Mouse (Mus musculus) heart, postnatal 4 days (tissue): ENCODE data around the gene Wrap53. TPM values are rescaled to one million over a fixed set of nuclear protein-coding genes. Genes with fewer than 3 reads are reported as not detected.

Experiments
- DNase-seq: peaks from one replicate; pipeline ENCODE4 v3.0.0; 2021
- total RNA-seq, 2 experiments: library from RNA; stranded (reverse); gene quantifications; 2 replicates each; pipeline ENCODE4 v1.2.3; 2021

Wrap53 gene
- total RNA-seq, 2 experiments from 2014 or later = 5.8 to 7.0 TPM

DNA sequence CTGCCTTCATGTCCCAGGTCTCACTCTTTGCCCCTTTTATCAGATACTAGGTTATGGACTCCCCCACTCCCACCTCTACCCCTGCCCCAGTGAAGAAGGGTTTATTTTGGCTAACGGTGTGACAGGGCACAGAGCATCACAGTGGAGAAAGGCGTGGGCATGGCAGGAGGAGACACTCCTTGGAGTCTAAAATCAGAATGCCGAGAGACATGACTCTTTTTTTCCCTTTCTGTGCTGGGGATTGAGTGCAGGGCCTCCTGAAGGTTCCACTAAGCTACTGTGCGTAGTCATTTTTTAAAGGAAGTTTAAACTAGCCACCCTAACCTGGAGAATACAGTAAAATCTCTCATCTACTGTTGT, 52.0 kb downstream of the Wrap53 start:
- DNase-seq = no peak

DNA sequence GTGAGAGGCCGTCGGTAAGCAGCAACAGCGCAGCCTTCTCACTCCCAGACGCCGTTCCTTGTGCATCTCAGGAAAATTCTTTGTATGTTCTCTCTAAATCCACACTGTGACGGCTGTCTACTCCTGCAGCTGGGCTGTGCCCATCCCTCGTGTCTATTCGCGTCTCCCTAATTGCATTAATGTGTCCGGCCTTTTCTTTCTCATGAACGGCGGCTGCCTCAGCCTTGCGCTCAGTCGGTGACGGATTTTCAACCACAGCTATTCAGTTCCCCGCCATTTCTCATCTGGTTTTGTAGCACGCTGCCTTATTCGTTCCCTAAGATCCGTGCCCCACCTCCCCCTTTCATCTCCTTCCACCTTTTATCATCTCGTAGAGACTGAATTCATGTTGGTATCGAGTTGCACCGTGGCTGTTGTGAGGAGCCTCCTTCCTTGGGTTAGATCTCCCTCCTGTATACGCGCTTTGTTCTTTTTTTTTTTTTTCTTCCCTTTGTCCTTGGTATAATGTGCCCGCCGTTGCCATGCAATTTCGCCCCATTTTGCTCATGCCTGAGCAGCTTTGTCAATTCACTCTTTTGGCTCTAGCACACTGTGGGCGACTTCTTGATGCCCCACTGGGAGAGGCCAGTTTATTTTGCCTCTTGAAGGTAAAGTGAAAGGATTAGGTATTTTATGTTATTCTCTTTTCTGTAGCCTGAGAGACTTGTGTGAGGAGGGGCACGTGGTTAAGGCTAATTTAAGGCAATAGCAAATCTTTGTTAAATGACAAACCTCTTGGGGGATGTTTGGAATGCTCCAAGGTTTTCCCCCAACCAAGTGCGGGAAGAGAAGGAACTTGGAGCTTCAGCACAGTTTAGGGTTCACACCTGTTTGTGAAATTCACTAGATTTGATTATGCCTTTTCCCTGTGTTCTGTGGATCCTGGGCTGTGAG, 52.7 kb downstream of the Wrap53 start:
- no peak for DNase-seq

DNA sequence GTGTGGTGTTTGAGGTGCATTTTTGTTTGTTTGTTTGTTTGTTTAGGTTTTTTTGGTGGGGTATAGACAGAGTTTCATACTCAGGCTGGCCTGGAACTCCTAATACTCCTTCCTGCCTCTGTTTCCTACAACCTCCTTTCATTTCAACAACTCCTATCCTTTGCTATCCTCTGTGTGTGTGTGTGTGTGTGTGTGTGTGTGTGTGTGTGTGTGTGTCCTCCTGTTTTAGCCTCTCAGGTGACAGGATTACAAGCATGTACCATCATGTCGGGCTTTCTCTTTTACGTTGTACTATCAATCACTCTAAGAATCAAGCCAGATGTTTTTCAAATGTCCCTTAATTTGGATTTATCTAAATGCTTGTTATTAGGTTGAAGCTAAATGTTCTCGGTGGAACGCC, 53.4 kb downstream of the Wrap53 start:
- DNase-seq = no peak

GRCm38 (mm10) chr11:69525661-69526060, 54.4 kb downstream of the Wrap53 start:
- DNase-seq = no peak

- DNase-seq = no peak
These were observed 56.4 kb downstream of the Wrap53 start for GRCm38 (mm10) chr11:69523651-69524050.

DNA sequence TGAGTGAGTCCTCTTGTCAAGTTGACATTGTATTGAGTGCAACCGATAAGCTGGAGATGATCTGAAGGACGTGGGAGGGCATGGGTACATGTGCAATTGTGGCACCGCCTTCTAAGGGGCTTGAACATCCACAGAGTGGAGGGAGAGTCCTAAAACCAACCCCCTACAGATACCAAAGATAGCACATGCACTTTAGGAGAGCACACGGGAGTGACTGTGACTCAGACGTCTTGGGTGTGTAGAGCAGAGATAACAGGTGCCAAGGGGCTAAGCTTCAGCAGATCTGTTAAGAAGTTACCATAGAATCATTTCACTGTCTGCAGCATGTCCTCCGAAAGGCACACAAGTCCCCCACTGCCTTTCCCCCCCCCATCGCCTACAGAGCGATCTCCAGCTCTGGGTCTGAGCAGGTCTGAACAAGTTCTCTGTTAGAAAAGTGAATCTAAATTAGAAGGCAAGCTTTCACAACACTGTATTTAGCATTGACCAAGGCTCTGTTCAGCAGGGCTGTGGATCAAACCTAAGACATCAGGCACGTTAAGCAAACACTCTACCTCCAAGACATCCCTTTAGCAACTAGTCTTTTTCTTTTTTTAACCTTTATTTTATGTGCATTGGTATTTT, 58.4 kb downstream of the Wrap53 start:
- DNase-seq = no peak

DNA sequence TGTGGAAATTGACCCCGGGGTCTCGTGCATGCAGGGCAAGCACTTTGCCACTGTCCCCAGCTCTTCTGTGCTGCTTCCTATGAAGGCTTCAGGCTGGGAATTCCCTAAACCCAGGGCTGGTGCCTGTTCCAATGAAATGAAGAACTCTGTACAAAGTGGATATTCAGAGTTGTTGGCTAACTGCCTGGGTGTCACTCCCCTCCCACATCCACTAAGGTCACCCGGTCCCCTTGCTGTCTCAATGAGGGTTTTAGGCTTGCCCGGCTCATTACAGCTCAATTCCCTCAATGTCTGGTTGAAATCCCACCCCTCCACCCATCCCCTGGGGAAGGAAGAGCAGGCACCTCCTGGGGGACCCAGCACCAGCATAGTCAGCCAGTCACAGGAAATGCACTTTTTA, 60.1 kb downstream of the Wrap53 start:
- DNase-seq = no peak

DNA sequence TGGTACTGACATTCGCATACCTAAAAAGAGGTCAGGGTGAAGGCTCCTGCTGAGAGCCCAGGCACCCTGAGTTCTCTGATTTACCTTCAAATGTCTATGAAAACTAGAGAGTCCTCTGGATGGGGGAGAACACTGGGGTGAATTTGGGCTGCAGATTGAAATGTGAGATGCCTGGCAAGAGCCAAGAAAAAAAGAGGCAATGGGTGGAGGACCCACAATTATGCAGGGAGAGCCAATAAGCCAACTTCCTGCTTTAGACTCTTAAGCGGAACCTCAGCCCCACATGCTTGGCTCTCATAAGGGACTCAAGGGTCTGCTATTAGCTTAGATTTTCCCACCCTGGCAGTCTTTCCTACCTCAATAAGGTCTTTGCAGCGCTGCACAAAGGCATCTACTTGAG, 63.4 kb downstream of the Wrap53 start:
- DNase-seq = no peak

DNA sequence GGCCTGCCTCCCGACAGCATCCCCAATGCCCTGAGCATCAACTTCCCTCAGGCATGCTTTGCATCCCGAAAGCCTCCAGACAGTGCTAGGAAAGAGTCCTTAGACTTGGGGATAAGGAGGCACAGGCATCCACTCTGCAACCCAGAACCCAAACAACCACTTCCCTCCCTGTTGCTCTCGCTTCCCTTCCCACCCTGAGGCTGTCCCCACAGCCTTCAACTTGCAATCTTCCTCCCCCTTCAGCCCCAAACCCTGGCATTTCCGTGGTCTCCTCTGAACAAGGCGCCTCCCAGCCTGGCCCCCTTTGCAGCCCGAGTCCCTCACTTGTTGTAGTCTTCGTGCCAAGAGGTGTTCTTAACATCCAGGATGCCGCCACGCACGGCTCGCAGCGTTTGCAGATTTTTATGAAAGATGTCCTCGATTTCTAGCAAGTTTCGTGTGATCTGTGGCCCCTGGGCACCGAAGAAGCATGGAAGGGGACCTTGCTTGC, 63.9 kb downstream of the Wrap53 start:
- no peak for DNase-seq

DNA sequence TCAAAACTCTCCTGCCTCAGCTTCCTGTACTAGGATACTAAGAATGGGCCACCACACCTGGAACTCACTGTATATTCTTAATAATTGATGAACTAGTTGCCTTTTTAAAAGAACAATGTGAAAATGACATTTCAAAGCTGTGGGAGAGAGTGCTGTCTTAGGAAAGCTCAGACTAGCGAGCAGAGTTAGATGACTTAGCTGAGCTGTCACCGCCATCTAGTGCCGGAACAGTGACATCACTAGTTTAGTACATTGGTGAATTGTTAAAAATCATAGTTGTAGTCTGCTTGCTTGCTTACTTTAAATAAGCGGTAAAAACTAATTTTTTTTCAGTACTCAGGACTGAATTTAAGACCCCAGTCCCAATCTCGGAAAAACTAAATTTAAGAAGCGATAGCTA, 66.2 kb downstream of the Wrap53 start:
- DNase-seq = peak; percentile 75

Other genes with a start within 250 kb of the Wrap53 start
- 1 to 10 TPM; 2.4 to 3.1 TPM for gene Rnf227, start 239.8 kb downstream of the Wrap53 start, total RNA-seq
- gene Chd3, start 210.8 kb downstream of the Wrap53 start, total RNA-seq = 10 to 100 TPM; 75.3 to 76.7 TPM
- gene Naa38, start 184.8 kb downstream of the Wrap53 start, total RNA-seq = 100 to 1,000 TPM in 1 of 2 experiments, 10 to 100 TPM in 1; 92.3 to 101 TPM
- gene Cyb5d1, start 184.6 kb downstream of the Wrap53 start, total RNA-seq = 10 to 100 TPM; 21.3 to 22.1 TPM
- 10 to 100 TPM; 37.1 to 38.3 TPM for gene Tmem88, start 182.0 kb downstream of the Wrap53 start, total RNA-seq
- gene Kdm6b, start 166.6 kb downstream of the Wrap53 start, total RNA-seq = 10 to 100 TPM; 48.3 to 49.7 TPM
- gene Dnah2, start 31.1 kb downstream of the Wrap53 start, total RNA-seq = under 1 TPM; 0.20 to 0.50 TPM
- gene Efnb3, start 20.1 kb downstream of the Wrap53 start, total RNA-seq = 100 to 1,000 TPM in 1 of 2 experiments, 10 to 100 TPM in 1; 98.5 to 117 TPM
- 10 to 100 TPM; 41.6 to 46.1 TPM for gene Trp53, start 104 bp upstream of the Wrap53 start, total RNA-seq
- gene Atp1b2, start 25.7 kb upstream of the Wrap53 start, total RNA-seq = 10 to 100 TPM; 27.0 to 29.1 TPM
- gene Shbg, start 37.6 kb upstream of the Wrap53 start, total RNA-seq = not detected
- gene Sat2, start 41.8 kb upstream of the Wrap53 start, total RNA-seq = 1 to 10 TPM; 5.3 to 6.7 TPM
- 10 to 100 TPM; 81.4 to 83.6 TPM for gene Fxr2, start 52.7 kb upstream of the Wrap53 start, total RNA-seq
- not detected for gene Sox15, start 75.1 kb upstream of the Wrap53 start, total RNA-seq
- 10 to 100 TPM; 34.3 to 36.3 TPM for gene Mpdu1, start 82.4 kb upstream of the Wrap53 start, total RNA-seq
- 1 to 10 TPM; 4.0 to 6.0 TPM for gene Cd68, start 85.9 kb upstream of the Wrap53 start, total RNA-seq
- 100 to 1,000 TPM; 535 to 537 TPM for gene Eif4a1, start 92.2 kb upstream of the Wrap53 start, total RNA-seq
- gene Senp3, start 101.8 kb upstream of the Wrap53 start, total RNA-seq = 10 to 100 TPM; 58.0 to 61.3 TPM
- gene Tnfsf13, start 105.5 kb upstream of the Wrap53 start, total RNA-seq = 1 to 10 TPM; 2.3 to 2.6 TPM
- gene Tnfsf12, start 115.6 kb upstream of the Wrap53 start, total RNA-seq = 10 to 100 TPM; 13.7 to 16.4 TPM
- gene Tnfsfm13, start 115.8 kb upstream of the Wrap53 start, total RNA-seq = 1 to 10 TPM; 1.9 to 3.0 TPM
- gene Polr2a, start 178.4 kb upstream of the Wrap53 start, total RNA-seq = 10 to 100 TPM; 53.7 TPM
- not detected for gene Slc35g3, start 181.7 kb upstream of the Wrap53 start, total RNA-seq
- gene Zbtb4, start 185.7 kb upstream of the Wrap53 start, total RNA-seq = 10 to 100 TPM; 34.1 to 36.8 TPM
- gene Chrnb1, start 215.7 kb upstream of the Wrap53 start, total RNA-seq = 1 to 10 TPM; 3.1 to 5.1 TPM
- 1 to 10 TPM; 3.1 to 3.7 TPM for gene Fgf11, start 221.6 kb upstream of the Wrap53 start, total RNA-seq
- gene Tmem102, start 225.4 kb upstream of the Wrap53 start, total RNA-seq = under 1 TPM; 0.60 to 0.92 TPM
- not detected for gene Gm39566, start 235.0 kb upstream of the Wrap53 start, total RNA-seq
- gene Spem2, start 238.2 kb upstream of the Wrap53 start, total RNA-seq = not detected
- gene Spem1, start 241.9 kb upstream of the Wrap53 start, total RNA-seq = not detected